Mouse (Mus musculus): ENCODE measurements at regions not wholly inside any gene's neighbourhood (a gene's known extent, or its start where the extent isn't known, plus 50 kb on each side); places are given as distances from the start of the nearest gene placed in this dataset.

GRCm38 (mm10) chr11:43351818-43352217 lies 74.2 kb downstream of the Pttg1 start:
- no peak overlapping the region for H3K4me2 ChIP-seq (ENCODE audit: low read length)
- WGBS: 70% methylated on average over 2 of the region's 2 CpGs
- no peaks in the 10 kb centered on the region for H3K27me3 ChIP-seq (ENCODE audit: insufficient read depth, low read length)
- TF ChIP-seq CTCF (IDR thresholded peaks at IDR 0.05; ENCODE audit: low read depth): no peak
- no peaks in the 10 kb centered on the region for H3K4me1 ChIP-seq (replicated peaks; ENCODE audit: insufficient read depth, low read length)
- H3K4me3 ChIP-seq (replicated peaks; ENCODE audit: low read depth, low read length): no peak overlapping the region
- ATAC-seq (replicated peaks; ENCODE audit: low FRiP score, low read depth): no peak
- H3K27ac ChIP-seq: no peak overlapping the region
- no peaks in the 10 kb centered on the region for H3K9me3 ChIP-seq (replicated peaks; ENCODE audit: low read length)
- no peaks in the 10 kb centered on the region for H3K36me3 ChIP-seq (ENCODE audit: insufficient read depth, low read length)
- no peak for DNase-seq (ENCODE audit: low spot score)
- H3K9ac ChIP-seq (ENCODE audit: low read depth, low read length): no peak overlapping the region

- no peaks in the 10 kb centered on the region for H3K4me1 ChIP-seq (replicated peaks; ENCODE audit: insufficient read depth, low read length)
- no peak for TF ChIP-seq CTCF (IDR thresholded peaks at IDR 0.05; ENCODE audit: low read depth)
- no peak overlapping the region for H3K27ac ChIP-seq
- no peak overlapping the region for H3K9ac ChIP-seq (ENCODE audit: low read depth, low read length)
- H3K27me3 ChIP-seq (ENCODE audit: insufficient read depth, low read length): no peaks in the 10 kb centered on the region
- H3K4me2 ChIP-seq (ENCODE audit: low read length): no peak overlapping the region
- no peak for DNase-seq (ENCODE audit: low spot score)
- WGBS: 84% methylated on average over 2 of the region's 2 CpGs
- ATAC-seq (replicated peaks; ENCODE audit: low FRiP score, low read depth): no peak
- H3K36me3 ChIP-seq (ENCODE audit: insufficient read depth, low read length): no peaks in the 10 kb centered on the region
- H3K4me3 ChIP-seq (replicated peaks; ENCODE audit: low read depth, low read length): no peak overlapping the region
- H3K9me3 ChIP-seq (replicated peaks; ENCODE audit: low read length): no peaks in the 10 kb centered on the region
Observed at GRCm38 (mm10) chr11:43351348-43351747, 74.7 kb downstream of the Pttg1 start.

- H3K9me3 ChIP-seq (replicated peaks; ENCODE audit: low read length): no peaks in the 10 kb centered on the region
- DNase-seq (ENCODE audit: low spot score) (no peak), ATAC-seq (replicated peaks; ENCODE audit: low FRiP score, low read depth) (no peak)
- no peak overlapping the region for H3K27ac ChIP-seq
- no peaks in the 10 kb centered on the region for H3K4me1 ChIP-seq (replicated peaks; ENCODE audit: insufficient read depth, low read length)
- TF ChIP-seq CTCF (IDR thresholded peaks at IDR 0.05; ENCODE audit: low read depth): no peak
- no peak overlapping the region for H3K4me2 ChIP-seq (ENCODE audit: low read length)
- no peak overlapping the region for H3K4me3 ChIP-seq (replicated peaks; ENCODE audit: low read depth, low read length)
- no peaks in the 10 kb centered on the region for H3K36me3 ChIP-seq (ENCODE audit: insufficient read depth, low read length)
- 62% methylated on average over 3 of the region's 3 CpGs for WGBS
- no peak overlapping the region for H3K9ac ChIP-seq (ENCODE audit: low read depth, low read length)
- H3K27me3 ChIP-seq (ENCODE audit: insufficient read depth, low read length): no peaks in the 10 kb centered on the region
Observed at GRCm38 (mm10) chr11:43350242-43350641, 75.8 kb downstream of the Pttg1 start.

- Histone ChIP-seq H3K27me3 (ENCODE audit: insufficient read depth, low read length) (no peaks in the 10 kb centered on the region), H3K9ac (ENCODE audit: low read depth, low read length) (no peak overlapping the region), H3K4me1 (replicated peaks; ENCODE audit: insufficient read depth, low read length) (no peaks in the 10 kb centered on the region), H3K4me3 (replicated peaks; ENCODE audit: low read depth, low read length) (no peak overlapping the region), H3K36me3 (ENCODE audit: insufficient read depth, low read length) (no peaks in the 10 kb centered on the region), H3K4me2 (ENCODE audit: low read length) (no peak overlapping the region), H3K9me3 (replicated peaks; ENCODE audit: low read length) (no peaks in the 10 kb centered on the region), H3K27ac (no peak overlapping the region)
- WGBS: 51% methylated on average over 7 of the region's 7 CpGs
- no peak for TF ChIP-seq CTCF (IDR thresholded peaks at IDR 0.05; ENCODE audit: low read depth)
- no peak for ATAC-seq (replicated peaks; ENCODE audit: low FRiP score, low read depth)
- DNase-seq (ENCODE audit: low spot score): no peak
Observed at GRCm38 (mm10) chr11:43349564-43349963, 76.5 kb downstream of the Pttg1 start.

- DNase-seq (ENCODE audit: low spot score) (peak; percentile 82), ATAC-seq (replicated peaks; ENCODE audit: low FRiP score, low read depth) (no peak)
- WGBS: 22% methylated on average over 4 of the region's 4 CpGs
- H3K4me2 ChIP-seq (ENCODE audit: low read length): no peak overlapping the region
- H3K27ac ChIP-seq: no peak overlapping the region
- H3K9me3 ChIP-seq (replicated peaks; ENCODE audit: low read length): no peaks in the 10 kb centered on the region
- TF ChIP-seq CTCF (IDR thresholded peaks at IDR 0.05; ENCODE audit: low read depth): peak; percentile 94
- H3K36me3 ChIP-seq (ENCODE audit: insufficient read depth, low read length): no peaks in the 10 kb centered on the region
- no peak overlapping the region for H3K9ac ChIP-seq (ENCODE audit: low read depth, low read length)
- no peaks in the 10 kb centered on the region for H3K4me1 ChIP-seq (replicated peaks; ENCODE audit: insufficient read depth, low read length)
- no peaks in the 10 kb centered on the region for H3K27me3 ChIP-seq (ENCODE audit: insufficient read depth, low read length)
- no peak overlapping the region for H3K4me3 ChIP-seq (replicated peaks; ENCODE audit: low read depth, low read length)
Observed at GRCm38 (mm10) chr11:43348571-43348970, 77.5 kb downstream of the Pttg1 start.

- Histone ChIP-seq H3K4me2 (ENCODE audit: low read length) (no peak overlapping the region), H3K4me3 (replicated peaks; ENCODE audit: low read depth, low read length) (no peak overlapping the region), H3K27ac (no peak overlapping the region), H3K27me3 (ENCODE audit: insufficient read depth, low read length) (no peaks in the 10 kb centered on the region), H3K9me3 (replicated peaks; ENCODE audit: low read length) (no peaks in the 10 kb centered on the region), H3K9ac (ENCODE audit: low read depth, low read length) (no peak overlapping the region), H3K36me3 (ENCODE audit: insufficient read depth, low read length) (no peaks in the 10 kb centered on the region), H3K4me1 (replicated peaks; ENCODE audit: insufficient read depth, low read length) (no peaks in the 10 kb centered on the region)
- 94% methylated on average over 9 of the region's 9 CpGs for WGBS
- ATAC-seq (replicated peaks; ENCODE audit: low FRiP score, low read depth) (no peak), DNase-seq (ENCODE audit: low spot score) (no peak)
- TF ChIP-seq CTCF (IDR thresholded peaks at IDR 0.05; ENCODE audit: low read depth): no peak
Observed at GRCm38 (mm10) chr11:43346489-43346888, 79.6 kb downstream of the Pttg1 start.
